Mouse (Mus musculus) neural tube, embryonic 11.5 days (tissue): ENCODE measurements around the gene Tmem41a. TPM values are rescaled to one million over a fixed set of nuclear protein-coding genes. Genes with fewer than 3 reads are reported as not detected.

Experiments used
- ATAC-seq: fragments of 200-750 bp; cut with Nextera tagmentation; 2 replicates; pipeline ENCODE4 v1.8.0; 2017; ENCODE audit warnings: moderate number of reproducible peaks, mild to moderate bottlenecking, moderate TSS enrichment, moderate library complexity; ENCODE audit not compliant: insufficient read depth, low FRiP score, low TSS enrichment
- DNase-seq: peaks from one replicate; pipeline ENCODE4 v3.0.0-alpha.2; 2015; ENCODE audit warnings: low spot score
- H3K27ac ChIP-seq: fragments of 300-500 bp; sonication (generic); 2 replicates; pipeline ENCODE4 v1.5.1; 2014; ENCODE audit warnings: low read depth, mild to moderate bottlenecking, low read length
- H3K27me3 ChIP-seq: fragments of 300-500 bp; sonication (generic); 2 replicates; pipeline ENCODE4 v1.6.1; 2014; ENCODE audit warnings: mild to moderate bottlenecking, low read length, mixed read lengths; ENCODE audit not compliant: control insufficient read depth, insufficient read depth
- H3K36me3 ChIP-seq: fragments of 300-500 bp; sonication (generic); 2 replicates; pipeline ENCODE4 v1.6.1; 2014; ENCODE audit warnings: mild to moderate bottlenecking, low read length, moderate library complexity, mixed read lengths; ENCODE audit not compliant: control insufficient read depth, insufficient read depth
- H3K4me1 ChIP-seq: fragments of 300-500 bp; sonication (generic); 2 replicates; pipeline ENCODE4 v1.6.1; 2014; ENCODE audit warnings: low read length, mixed read lengths; ENCODE audit not compliant: control insufficient read depth, insufficient read depth
- H3K4me2 ChIP-seq: fragments of 300-500 bp; sonication (generic); 2 replicates; pipeline ENCODE4 v1.6.1; 2014; ENCODE audit warnings: low read depth, mild to moderate bottlenecking, moderate library complexity
- H3K4me3 ChIP-seq: fragments of 300-500 bp; sonication (generic); 2 replicates; pipeline ENCODE4 v1.5.1; 2014; ENCODE audit warnings: low read depth, low read length
- H3K9ac ChIP-seq: fragments of 300-500 bp; sonication (generic); 2 replicates; pipeline ENCODE4 v1.6.1; 2014; ENCODE audit warnings: mild to moderate bottlenecking, low read length
- H3K9me3 ChIP-seq: fragments of 300-500 bp; sonication (generic); 2 replicates; pipeline ENCODE4 v1.6.1; 2016; ENCODE audit warnings: low read length; ENCODE audit not compliant: control insufficient read depth
- WGBS: fragments of 180-500 bp; shearing (Covaris S2); extraction: QIAGEN DNeasy Blood & Tissue Kit; methylation state at CpG from one replicate; pipeline ENCODE4 v1.1.7; 2014; 5-methylcytosine and 5-hydroxymethylcytosine counted together
- polyA plus RNA-seq: library from polyadenylated mRNA; unstranded; fragments of >200 nt; fragmentation: Nextera tagmentation; extraction: Ambion mirVana; gene quantifications from 2 replicates; pipeline ENCODE4 v1.2.1, GENCODE M21; 2014

Gene Tmem41a
- polyA plus RNA-seq, 1 experiment from 2014 or later, result 55.7 TPM

GRCm38 (mm10) chr16:21983146-21983545 lies 35.8 kb upstream of the Tmem41a start:
- H3K27me3 ChIP-seq, result no peaks in the 10 kb centered on the region
- H3K9me3 ChIP-seq, result no peaks in the 10 kb centered on the region
- H3K4me3 ChIP-seq, result no peak overlapping the region
- H3K4me2 ChIP-seq, result no peak overlapping the region
- DNase-seq (no peak), ATAC-seq (no peak)
- no peaks in the 10 kb centered on the region for H3K36me3 ChIP-seq
- 96% methylated on average over 9 of the region's 9 CpGs for WGBS
- no peak overlapping the region for H3K9ac ChIP-seq
- H3K27ac ChIP-seq, result no peak overlapping the region
- H3K4me1 ChIP-seq, result no peaks in the 10 kb centered on the region

- no peaks in the 10 kb centered on the region for H3K27me3 ChIP-seq
- no peaks in the 10 kb centered on the region for H3K9me3 ChIP-seq
- no peak overlapping the region for H3K4me2 ChIP-seq
- ATAC-seq (no peak), DNase-seq (no peak)
- H3K27ac ChIP-seq, result no peak overlapping the region
- no peaks in the 10 kb centered on the region for H3K4me1 ChIP-seq
- H3K4me3 ChIP-seq, result no peak overlapping the region
- no peaks in the 10 kb centered on the region for H3K36me3 ChIP-seq
- 83% methylated on average over 5 of the region's 5 CpGs for WGBS
- H3K9ac ChIP-seq, result no peak overlapping the region
Observed at GRCm38 (mm10) chr16:21977347-21977746, 30.0 kb upstream of the Tmem41a start.

GRCm38 (mm10) chr16:21976203-21976602 lies 28.9 kb upstream of the Tmem41a start:
- H3K9me3 ChIP-seq, result no peaks in the 10 kb centered on the region
- ATAC-seq (no peak), DNase-seq (peak; percentile 14)
- H3K4me2 ChIP-seq, result peak overlapping the region; percentile 13
- H3K4me1 ChIP-seq, result no peaks in the 10 kb centered on the region
- H3K4me3 ChIP-seq, result no peak overlapping the region
- H3K9ac ChIP-seq, result no peak overlapping the region
- H3K27ac ChIP-seq, result no peak overlapping the region
- H3K27me3 ChIP-seq, result no peaks in the 10 kb centered on the region
- 3% methylated on average over 16 of the region's 16 CpGs for WGBS
- H3K36me3 ChIP-seq, result no peaks in the 10 kb centered on the region

GRCm38 (mm10) chr16:21971446-21971845 lies 24.1 kb upstream of the Tmem41a start:
- H3K4me1 ChIP-seq, result no peaks in the 10 kb centered on the region
- H3K9ac ChIP-seq, result no peak overlapping the region
- ATAC-seq (no peak), DNase-seq (no peak)
- no peak overlapping the region for H3K4me2 ChIP-seq
- H3K4me3 ChIP-seq, result no peak overlapping the region
- no peaks in the 10 kb centered on the region for H3K36me3 ChIP-seq
- 66% methylated on average over 4 of the region's 4 CpGs for WGBS
- H3K27me3 ChIP-seq, result no peaks in the 10 kb centered on the region
- no peak overlapping the region for H3K27ac ChIP-seq
- no peaks in the 10 kb centered on the region for H3K9me3 ChIP-seq

GRCm38 (mm10) chr16:21970536-21970935 lies 23.2 kb upstream of the Tmem41a start:
- ATAC-seq (no peak), DNase-seq (no peak)
- Histone ChIP-seq H3K36me3 (no peaks in the 10 kb centered on the region), H3K4me3 (no peak overlapping the region), H3K27me3 (no peaks in the 10 kb centered on the region), H3K4me2 (no peak overlapping the region), H3K9ac (no peak overlapping the region), H3K27ac (no peak overlapping the region), H3K4me1 (no peaks in the 10 kb centered on the region), H3K9me3 (no peaks in the 10 kb centered on the region)
- WGBS, result 88% methylated on average over 6 of the region's 6 CpGs

- H3K27me3 ChIP-seq, result no peaks in the 10 kb centered on the region
- no peak overlapping the region for H3K9ac ChIP-seq
- DNase-seq (no peak), ATAC-seq (no peak)
- H3K9me3 ChIP-seq, result no peaks in the 10 kb centered on the region
- no peaks in the 10 kb centered on the region for H3K36me3 ChIP-seq
- no peak overlapping the region for H3K27ac ChIP-seq
- no peak overlapping the region for H3K4me2 ChIP-seq
- 83% methylated on average over 5 of the region's 5 CpGs for WGBS
- H3K4me3 ChIP-seq, result no peak overlapping the region
- no peaks in the 10 kb centered on the region for H3K4me1 ChIP-seq
Observed at GRCm38 (mm10) chr16:21969874-21970273, 22.5 kb upstream of the Tmem41a start.

- no peak for ATAC-seq
- no peak overlapping the region for H3K4me3 ChIP-seq
Observed at GRCm38 (mm10) chr16:21965576-21965975, 18.2 kb upstream of the Tmem41a start.

GRCm38 (mm10) chr16:21955591-21955990 lies 8.2 kb upstream of the Tmem41a start:
- no peak for DNase-seq
- H3K9me3 ChIP-seq, result no peaks in the 10 kb centered on the region
- H3K4me1 ChIP-seq, result no peaks in the 10 kb centered on the region
- H3K4me3 ChIP-seq, result no peak overlapping the region
- H3K27ac ChIP-seq, result no peak overlapping the region
- H3K9ac ChIP-seq, result no peak overlapping the region
- H3K36me3 ChIP-seq, result no peaks in the 10 kb centered on the region
- ATAC-seq, result no peak
- H3K4me2 ChIP-seq, result no peak overlapping the region
- H3K27me3 ChIP-seq, result no peaks in the 10 kb centered on the region
- WGBS, result 89% methylated on average over 12 of the region's 12 CpGs

More at GRCm38 (mm10) chr16:21965576-21965975, 18.2 kb upstream of the Tmem41a start:
- Histone ChIP-seq H3K9ac (no peak overlapping the region), H3K27me3 (no peaks in the 10 kb centered on the region), H3K4me2 (no peak overlapping the region), H3K4me1 (no peaks in the 10 kb centered on the region), H3K9me3 (no peaks in the 10 kb centered on the region), H3K27ac (no peak overlapping the region), H3K36me3 (no peaks in the 10 kb centered on the region)
- 77% methylated on average over 3 of the region's 3 CpGs for WGBS
- no peak for DNase-seq

GRCm38 (mm10) chr16:21928471-21928870 lies 18.9 kb downstream of the Tmem41a start:
- Histone ChIP-seq H3K27ac (no peak overlapping the region), H3K36me3 (peaks cover 2% of the 10 kb centered on the region), H3K4me3 (no peak overlapping the region), H3K9ac (no peak overlapping the region), H3K27me3 (no peaks in the 10 kb centered on the region), H3K4me2 (no peak overlapping the region), H3K9me3 (no peaks in the 10 kb centered on the region), H3K4me1 (no peaks in the 10 kb centered on the region)
- no peak for ATAC-seq
- no peak for DNase-seq
- 64% methylated on average over 13 of the region's 13 CpGs for WGBS
